Mouse (Mus musculus): ENCODE data around the gene Rpusd3.

Gene Rpusd3

GRCm38 (mm10) chr6:113429965-113430364 is 10.8 kb upstream of the Rpusd3 start:
- no peak for DNase-seq

DNA sequence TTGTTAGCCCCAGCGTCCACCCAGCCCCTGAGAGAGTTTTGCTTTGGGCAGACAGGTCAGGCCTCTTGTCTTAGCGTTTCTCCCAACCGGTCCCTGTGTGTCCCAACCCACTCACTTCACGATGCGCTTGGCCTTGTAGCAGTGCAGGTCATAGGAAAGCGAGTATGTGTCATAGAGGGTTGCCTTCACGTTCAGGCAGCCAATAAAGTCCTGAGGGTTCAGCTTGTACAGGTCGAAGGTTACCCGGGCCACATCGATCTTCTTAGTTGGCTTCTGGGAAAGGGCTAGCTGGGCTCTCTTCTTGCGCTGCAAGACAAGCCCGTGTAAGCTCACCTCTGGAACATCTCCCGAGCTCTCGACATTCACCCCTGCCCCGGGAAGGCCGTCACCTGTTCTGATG is 8.9 kb upstream of the Rpusd3 start:
- no peak for DNase-seq

GRCm38 (mm10) chr6:113427397-113427796 is 8.3 kb upstream of the Rpusd3 start:
- no peak for DNase-seq

- DNase-seq: no peak
These were observed 7.6 kb upstream of the Rpusd3 start for GRCm38 (mm10) chr6:113426696-113427095.

- DNase-seq: no peak
These were observed 5.0 kb upstream of the Rpusd3 start for GRCm38 (mm10) chr6:113424187-113424586.

DNA sequence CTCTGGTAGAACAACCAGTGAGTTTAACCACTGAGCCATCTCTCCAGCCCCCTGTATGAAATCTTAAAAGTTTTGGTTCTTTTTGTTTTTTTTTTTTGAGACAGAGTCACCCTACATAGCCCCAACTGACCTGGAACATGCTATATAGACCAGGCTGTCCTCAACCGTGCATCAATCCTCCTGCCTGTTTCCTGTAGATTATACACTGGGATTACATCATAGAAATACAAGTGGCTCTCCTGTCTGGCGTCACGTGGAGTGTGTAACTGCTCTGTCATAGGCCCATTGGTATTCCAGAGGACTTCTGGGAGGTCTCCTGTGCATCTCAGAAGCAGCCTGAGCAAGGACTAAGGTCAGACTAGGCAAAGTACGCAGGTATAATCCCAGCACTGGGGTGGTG is 3.9 kb upstream of the Rpusd3 start:
- DNase-seq: no peak

DNA sequence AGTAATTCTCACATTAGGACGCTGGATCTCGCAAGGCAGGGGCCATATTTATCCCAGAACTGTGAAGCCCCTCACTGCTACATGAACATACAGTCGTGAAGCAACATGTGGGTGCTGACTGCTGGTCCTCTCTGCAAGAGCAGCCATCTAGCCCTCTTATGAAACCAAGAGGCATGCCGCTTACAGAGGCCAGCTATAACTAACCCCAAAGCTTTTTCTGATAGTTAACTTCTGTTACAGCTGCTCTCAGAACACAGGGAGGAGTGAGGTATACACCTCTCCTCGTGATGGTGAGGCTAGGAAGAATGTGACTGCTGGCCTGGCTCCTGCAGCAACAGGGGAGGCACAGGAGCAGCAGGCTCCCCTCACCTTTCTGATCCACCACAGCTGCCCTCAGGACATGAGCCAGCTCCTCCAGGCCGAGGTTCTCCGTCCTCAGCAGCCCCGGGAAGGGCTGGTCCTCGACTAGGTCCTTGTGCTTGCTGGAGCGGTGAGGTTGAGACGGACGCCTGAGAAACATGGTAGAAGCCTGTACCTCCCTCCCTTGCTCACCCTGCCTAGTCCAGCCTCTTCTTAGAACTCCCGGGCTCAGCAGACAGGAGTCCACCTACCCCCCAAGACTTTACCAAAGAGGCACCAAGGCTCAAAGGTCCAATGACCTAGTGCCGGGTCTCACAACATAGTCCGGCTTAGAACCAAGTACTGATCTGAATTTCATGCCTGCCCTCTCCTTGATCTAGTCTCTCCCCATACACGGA is 520 bp downstream of the Rpusd3 start:
- peak; percentile 14 to 23 for DNase-seq

GRCm38 (mm10) chr6:113416416-113416815 is 2.7 kb downstream of the Rpusd3 start:
- DNase-seq: peak in 1 of 2 experiments; percentile 25

GRCm38 (mm10) chr6:113410001-113410400 is 9.1 kb downstream of the Rpusd3 start:
- DNase-seq: no peak

GRCm38 (mm10) chr6:113406683-113407082 is 12.5 kb downstream of the Rpusd3 start:
- no peak for DNase-seq

DNA sequence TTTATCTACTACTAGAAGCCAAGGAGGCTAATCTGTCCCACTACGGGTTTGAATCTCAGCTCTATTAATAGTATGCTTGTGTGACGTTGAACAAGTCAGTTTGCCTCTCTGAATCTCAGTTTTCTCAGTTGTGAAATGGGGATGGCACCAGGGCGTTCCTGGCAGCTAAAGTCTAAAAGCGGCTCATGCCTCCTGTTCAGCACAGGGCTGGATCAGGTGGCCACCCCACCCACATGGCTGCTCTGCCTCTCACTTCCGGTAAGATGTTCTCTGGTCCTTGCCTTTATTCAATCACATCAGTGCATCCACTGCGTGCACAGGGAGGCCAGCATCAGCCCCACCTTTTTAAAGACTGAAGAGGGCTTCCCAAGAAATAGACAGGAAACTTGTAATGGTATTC is 13.7 kb downstream of the Rpusd3 start:
- no peak for DNase-seq

DNA sequence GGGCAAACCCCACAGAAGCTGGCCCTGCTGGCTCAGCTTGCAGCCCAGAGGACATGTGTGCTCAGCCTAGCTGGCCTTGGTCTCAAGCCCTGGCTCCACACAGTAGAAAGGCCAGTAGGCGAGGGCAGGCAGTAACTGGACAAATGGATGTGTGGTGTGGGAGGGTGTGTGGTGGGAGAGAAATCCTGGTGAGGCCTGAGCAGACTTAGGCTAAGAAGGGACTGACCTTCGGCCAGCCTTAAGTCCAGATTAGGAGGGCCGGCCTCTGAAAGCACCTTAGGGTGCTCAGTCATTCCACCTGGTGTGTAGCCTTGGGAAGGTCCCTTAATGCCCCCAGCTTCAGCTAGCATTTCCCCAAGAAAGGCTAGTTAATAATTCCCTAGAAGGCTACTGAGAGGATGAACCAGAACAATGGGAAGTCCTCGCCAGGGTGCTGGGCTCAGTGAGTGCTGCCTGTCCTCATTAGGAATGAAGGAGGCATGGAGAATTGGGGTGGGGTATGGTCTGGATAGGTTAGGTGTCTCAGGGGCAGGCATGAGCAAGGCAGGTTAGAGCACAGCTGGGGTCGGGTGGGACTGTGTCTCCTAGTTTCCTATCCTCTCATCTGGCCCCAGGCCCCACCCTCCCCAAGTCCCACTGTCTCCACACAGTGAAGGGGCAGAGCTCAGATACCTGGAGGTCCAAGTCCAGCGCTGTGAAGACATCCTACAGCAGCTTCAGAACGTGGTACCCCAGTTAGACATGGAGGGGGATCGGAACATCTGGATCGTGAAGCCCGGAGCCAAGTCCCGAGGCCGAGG is 14.3 kb downstream of the Rpusd3 start:
- DNase-seq: no peak

DNA sequence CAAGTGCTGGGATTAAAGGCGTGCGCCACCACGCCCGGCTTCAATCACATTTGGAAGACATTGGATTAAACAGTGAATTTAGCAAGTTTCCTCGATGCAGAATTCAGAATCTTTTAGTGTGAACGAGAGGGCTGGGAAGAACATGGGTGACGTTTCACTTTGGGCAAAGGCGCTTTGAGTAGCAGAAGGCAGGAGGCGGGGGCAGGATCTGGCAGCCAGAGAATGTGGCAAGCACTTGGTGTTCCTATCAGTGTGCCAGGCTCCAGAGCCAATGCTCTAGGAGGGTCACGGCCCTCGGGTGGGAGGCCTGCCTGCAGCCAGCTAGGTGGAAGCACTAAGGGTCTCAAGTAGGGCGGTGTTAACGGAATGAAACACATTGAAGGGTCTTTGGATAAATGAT is 17.0 kb downstream of the Rpusd3 start:
- DNase-seq: no peak

- DNase-seq: no peak
These were observed 22.7 kb downstream of the Rpusd3 start for GRCm38 (mm10) chr6:113396270-113397030.

- DNase-seq: no peak
These were observed 23.6 kb downstream of the Rpusd3 start for GRCm38 (mm10) chr6:113395501-113395900.

GRCm38 (mm10) chr6:113394811-113395210 is 24.3 kb downstream of the Rpusd3 start:
- no peak for DNase-seq

DNA sequence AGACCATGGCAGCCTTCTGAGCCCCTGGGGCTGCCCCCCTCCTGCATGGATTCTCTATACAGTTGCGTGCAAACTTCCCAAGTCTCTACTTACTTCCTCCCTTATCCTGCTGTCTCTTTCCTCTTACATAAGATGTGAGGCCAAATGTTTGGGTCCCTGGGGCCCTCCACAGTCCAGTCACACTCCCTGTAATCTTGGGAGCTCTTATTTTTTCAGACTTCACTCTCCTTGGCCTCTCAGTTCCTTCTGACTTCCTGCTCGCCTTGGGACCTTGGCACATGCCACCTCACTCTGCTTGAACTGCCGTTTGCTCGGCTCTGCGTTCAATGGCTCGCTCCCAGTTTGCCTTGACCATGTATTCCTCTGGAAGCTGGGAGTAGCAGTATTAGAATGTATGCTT is 25.2 kb downstream of the Rpusd3 start:
- no peak for DNase-seq

- DNase-seq: peak; percentile 49 to 55
These were observed 26.6 kb downstream of the Rpusd3 start for GRCm38 (mm10) chr6:113392387-113393071.

- no peak for DNase-seq
These were observed 27.1 kb downstream of the Rpusd3 start for GRCm38 (mm10) chr6:113392015-113392386.

- DNase-seq: no peak
These were observed 28.4 kb downstream of the Rpusd3 start for GRCm38 (mm10) chr6:113390715-113391114.

DNA sequence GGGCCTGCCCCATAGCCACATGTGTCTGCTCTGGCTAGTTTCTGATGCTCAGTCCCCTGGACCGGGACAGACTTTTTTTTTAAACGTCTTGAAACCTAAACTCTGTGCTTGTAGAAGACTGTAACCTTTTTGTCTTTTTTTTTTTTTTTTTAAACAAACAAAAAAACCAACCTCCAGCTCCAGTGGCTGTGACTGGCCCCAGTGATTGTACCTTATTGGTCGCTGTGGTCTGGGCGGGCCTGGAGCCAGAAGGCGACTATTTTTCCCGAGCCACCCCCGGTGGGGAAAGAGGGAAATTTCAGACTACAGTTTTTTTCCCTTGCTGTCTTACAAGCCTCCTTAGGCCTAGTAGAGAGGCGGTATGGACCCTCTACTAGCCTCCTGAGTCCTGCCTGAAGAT is 30.2 kb downstream of the Rpusd3 start, which contains the start of gene Ttll3:
Gene Ttll3, plus strand, starts transcription at position 301 of the 400 bp plus-strand sequence.
- no peak for DNase-seq

- DNase-seq: no peak
These were observed 33.1 kb downstream of the Rpusd3 start for GRCm38 (mm10) chr6:113386025-113386424.
